Mouse (Mus musculus) E14TG2a.4 (cell line): ENCODE data around the gene Tifa.

Source experiments
- CTCF ChIP-seq: conservative IDR thresholded peaks from 2 replicates; pipeline ENCODE4 v1.5.1; 2014; ENCODE audit warnings: low read length
- NANOG ChIP-seq: IDR thresholded peaks from 2 replicates; pipeline ENCODE4 v1.6.1; 2014; ENCODE audit warnings: borderline replicate concordance, low read length, mixed read lengths

GRCm38 (mm10) chr3:127802814-127803213 is 13.2 kb downstream of the Tifa start:
- TF ChIP-seq CTCF (no peak), NANOG (no peak)
